Mouse (Mus musculus) heart, embryonic 14.5 days (tissue): ENCODE measurements around the gene Plekha7. TPM values are rescaled to one million over a fixed set of nuclear protein-coding genes. Genes with fewer than 3 reads are reported as not detected.

Experiments
- ATAC-seq: fragments of 200-750 bp; cut with Nextera tagmentation; 2 replicates; pipeline ENCODE4 v1.8.0; 2017; ENCODE audit warnings: low read depth, moderate TSS enrichment; ENCODE audit not compliant: insufficient number of reproducible peaks, insufficient read depth, low FRiP score
- H3K27ac ChIP-seq, 2 experiments: fragments of 200-500 bp in 1 of 2; fragments of 300-500 bp in 1 of 2; sonication (generic) in 1 of 2; replicated peaks in 1 of 2; 2 replicates each; pipeline ENCODE4 v1.5.1; 2012 to 2014; ENCODE audit warnings: low read depth in 2 of 2, low read length in 2 of 2, control low read depth in 1 of 2, mild to moderate bottlenecking in 1 of 2, mixed read lengths in 1 of 2; ENCODE audit not compliant: control insufficient read depth in 1 of 2, insufficient read depth in 1 of 2
- H3K27me3 ChIP-seq: fragments of 300-500 bp; sonication (generic); 2 replicates; pipeline ENCODE4 v1.6.1; 2014; ENCODE audit warnings: mild to moderate bottlenecking, low read length, control low read depth; ENCODE audit not compliant: control insufficient read depth, insufficient read depth
- H3K36me3 ChIP-seq: fragments of 300-500 bp; sonication (generic); 2 replicates; pipeline ENCODE4 v1.6.1; 2014; ENCODE audit warnings: mild to moderate bottlenecking, control low read depth, low read length, mixed read lengths; ENCODE audit not compliant: control insufficient read depth, insufficient read depth
- H3K4me1 ChIP-seq, 2 experiments: fragments of 200-500 bp in 1 of 2; fragments of 300-500 bp in 1 of 2; sonication (generic) in 1 of 2; 2 replicates each; pipeline ENCODE4 v1.6.1; 2012 to 2014; ENCODE audit warnings: low read length in 2 of 2, control low read depth in 1 of 2, mixed read lengths in 1 of 2; ENCODE audit not compliant: control insufficient read depth in 2 of 2, insufficient read depth in 2 of 2
- H3K4me2 ChIP-seq: fragments of 300-500 bp; sonication (generic); 2 replicates; pipeline ENCODE4 v1.6.1; 2014; ENCODE audit warnings: mild to moderate bottlenecking, low read length
- H3K4me3 ChIP-seq, 2 experiments: fragments of 200-500 bp in 1 of 2; fragments of 300-500 bp in 1 of 2; sonication (generic) in 1 of 2; 2 replicates each; pipeline ENCODE4 v1.5.1; 2012 to 2014; ENCODE audit warnings: low read length in 2 of 2, mild to moderate bottlenecking in 2 of 2, control low read depth in 1 of 2, low read depth in 1 of 2, moderate library complexity in 1 of 2; ENCODE audit not compliant: control insufficient read depth in 1 of 2, insufficient read depth in 1 of 2
- H3K9ac ChIP-seq: fragments of 300-500 bp; sonication (generic); 2 replicates; pipeline ENCODE4 v1.6.1; 2014; ENCODE audit warnings: mild to moderate bottlenecking, low read length
- H3K9me3 ChIP-seq: fragments of 300-500 bp; sonication (generic); 2 replicates; pipeline ENCODE4 v1.6.1; 2016; ENCODE audit warnings: low read length, control low read depth; ENCODE audit not compliant: control insufficient read depth
- WGBS: fragments of 180-500 bp; shearing (Covaris S2); extraction: QIAGEN DNeasy Blood & Tissue Kit; methylation state at CpG from one replicate; pipeline ENCODE4 v1.1.7; 2014; 5-methylcytosine and 5-hydroxymethylcytosine counted together
- polyA plus RNA-seq: library from polyadenylated mRNA; unstranded; fragments of >200 nt; fragmentation: Nextera tagmentation; extraction: Ambion mirVana; gene quantifications from 2 replicates; pipeline ENCODE4 v1.2.1, GENCODE M21; 2014

Plekha7 gene
- polyA plus RNA-seq, 1 experiment from 2014 or later, result 26.1 TPM

- Histone ChIP-seq H3K4me3 (no peak overlapping the region), H3K36me3 (peaks cover 90% of the 10 kb centered on the region), H3K4me1 (peaks cover 0 to 11% of the 10 kb centered on the region in 2 experiments; a peak in 2 of 4 replicates), H3K4me2 (no peak overlapping the region), H3K9me3 (no peaks in the 10 kb centered on the region), H3K27ac (no peak overlapping the region), H3K27me3 (no peaks in the 10 kb centered on the region), H3K9ac (no peak overlapping the region)
- 76% methylated on average over 12 of the region's 12 CpGs for WGBS
- no peak for ATAC-seq
These were observed 171.0 kb downstream of the Plekha7 start for GRCm38 (mm10) chr7:116137149-116137548.

GRCm38 (mm10) chr7:116134413-116135292 is 173.5 kb downstream of the Plekha7 start:
- no peak overlapping the region for H3K4me2 ChIP-seq
- 67% methylated on average over 31 of the region's 31 CpGs for WGBS
- H3K27ac ChIP-seq, result no peak overlapping the region
- H3K4me3 ChIP-seq, result no peak overlapping the region
- peaks cover 77% of the 10 kb centered on the region for H3K36me3 ChIP-seq
- no peaks in the 10 kb centered on the region for H3K27me3 ChIP-seq
- H3K4me1 ChIP-seq, result peaks cover 3 to 20% of the 10 kb centered on the region in 2 experiments
- no peak overlapping the region for H3K9ac ChIP-seq
- ATAC-seq, result no peak
- no peaks in the 10 kb centered on the region for H3K9me3 ChIP-seq

- Histone ChIP-seq H3K9ac (0 out of 2 replicates have a peak overlapping the region, but pooled peaks have one; percentile 1), H3K4me3 (no peak overlapping the region), H3K4me2 (no peak overlapping the region), H3K27ac (peak overlapping the region; percentile 10 to 34; a peak in 2 of 4 replicates), H3K36me3 (peaks cover 79% of the 10 kb centered on the region), H3K4me1 (peaks cover 3 to 16% of the 10 kb centered on the region in 2 experiments), H3K9me3 (no peaks in the 10 kb centered on the region), H3K27me3 (no peaks in the 10 kb centered on the region)
- WGBS, result 3% methylated on average over 5 of the region's 5 CpGs
- ATAC-seq, result no peak
These were observed 176.1 kb downstream of the Plekha7 start for GRCm38 (mm10) chr7:116132078-116132477.

- H3K9me3 ChIP-seq, result no peaks in the 10 kb centered on the region
- H3K4me2 ChIP-seq, result no peak overlapping the region
- H3K27ac ChIP-seq, result peak overlapping the region in 1 of 2 experiments; percentile 10; a peak in 1 of 4 replicates
- H3K27me3 ChIP-seq, result no peaks in the 10 kb centered on the region
- ATAC-seq, result no peak
- 7% methylated on average over 4 of the region's 4 CpGs for WGBS
- H3K4me1 ChIP-seq, result peaks cover 3 to 16% of the 10 kb centered on the region in 2 experiments
- peaks cover 79% of the 10 kb centered on the region for H3K36me3 ChIP-seq
- H3K9ac ChIP-seq, result 0 out of 2 replicates have a peak overlapping the region, but pooled peaks have one; percentile 1
- no peak overlapping the region for H3K4me3 ChIP-seq
These were observed 176.8 kb downstream of the Plekha7 start for GRCm38 (mm10) chr7:116131390-116131789.

- Histone ChIP-seq H3K27ac (no peak overlapping the region), H3K4me2 (no peak overlapping the region), H3K4me1 (peaks cover 3 to 16% of the 10 kb centered on the region in 2 experiments), H3K4me3 (no peak overlapping the region), H3K27me3 (no peaks in the 10 kb centered on the region), H3K9ac (no peak overlapping the region), H3K9me3 (no peaks in the 10 kb centered on the region), H3K36me3 (peaks cover 76% of the 10 kb centered on the region)
- 86% methylated on average over 10 of the region's 10 CpGs for WGBS
- no peak for ATAC-seq
These were observed 178.8 kb downstream of the Plekha7 start for GRCm38 (mm10) chr7:116129374-116129773.

- Histone ChIP-seq H3K9me3 (no peaks in the 10 kb centered on the region), H3K27ac (no peak overlapping the region), H3K4me3 (no peak overlapping the region), H3K4me2 (no peak overlapping the region), H3K36me3 (peaks cover 75% of the 10 kb centered on the region), H3K4me1 (peaks cover 3 to 16% of the 10 kb centered on the region in 2 experiments), H3K27me3 (no peaks in the 10 kb centered on the region), H3K9ac (no peak overlapping the region)
- no peak for ATAC-seq
- 80% methylated on average over 8 of the region's 8 CpGs for WGBS
These were observed 179.9 kb downstream of the Plekha7 start for GRCm38 (mm10) chr7:116128286-116128685.

- Histone ChIP-seq H3K4me1 (peaks cover 3 to 9% of the 10 kb centered on the region in 2 experiments; a peak in 3 of 4 replicates), H3K4me2 (no peak overlapping the region), H3K9ac (no peak overlapping the region), H3K27me3 (no peaks in the 10 kb centered on the region), H3K27ac (no peak overlapping the region), H3K9me3 (no peaks in the 10 kb centered on the region), H3K4me3 (no peak overlapping the region), H3K36me3 (peaks cover 74% of the 10 kb centered on the region)
- ATAC-seq, result no peak
- WGBS, result 87% methylated on average over 2 of the region's 2 CpGs
These were observed 181.1 kb downstream of the Plekha7 start for GRCm38 (mm10) chr7:116127052-116127451.
